Mouse (Mus musculus): ENCODE measurements around the gene Tex14.
A peak's percentile ranks its signal among the peaks of the same experiment; 100 is the strongest.

The Tex14 gene

GRCm38 (mm10) chr11:87573751-87574150 lies 168.9 kb downstream of the Tex14 start:
- no peak for DNase-seq

- DNase-seq: no peak
Measured at GRCm38 (mm10) chr11:87574520-87575180, 169.8 kb downstream of the Tex14 start.

GRCm38 (mm10) chr11:87577601-87578248 lies 172.9 kb downstream of the Tex14 start:
- DNase-seq: no peak

GRCm38 (mm10) chr11:87578249-87578962 lies 173.5 kb downstream of the Tex14 start:
- DNase-seq: peak; percentile 90 to 95

GRCm38 (mm10) chr11:87578963-87579601 lies 174.2 kb downstream of the Tex14 start:
- peak; percentile 69 to 70 for DNase-seq

GRCm38 (mm10) chr11:87579713-87580112 lies 174.8 kb downstream of the Tex14 start:
- no peak for DNase-seq

- DNase-seq: peak in 1 of 2 experiments; percentile 56
Measured at GRCm38 (mm10) chr11:87580543-87581085, 175.7 kb downstream of the Tex14 start.

GRCm38 (mm10) chr11:87581161-87581865 lies 176.4 kb downstream of the Tex14 start:
- DNase-seq: no peak

- peak; percentile 54 to 71 for DNase-seq
Measured at GRCm38 (mm10) chr11:87581933-87582710, 177.3 kb downstream of the Tex14 start.

GRCm38 (mm10) chr11:87583291-87584034 lies 178.6 kb downstream of the Tex14 start:
- peak in 1 of 2 experiments; percentile 16 for DNase-seq

- DNase-seq: no peak
Measured at GRCm38 (mm10) chr11:87584711-87585505, 180.0 kb downstream of the Tex14 start.

- no peak for DNase-seq
Measured at GRCm38 (mm10) chr11:87587211-87587874, 182.5 kb downstream of the Tex14 start.

- no peak for DNase-seq
Measured at GRCm38 (mm10) chr11:87589605-87590004, 184.7 kb downstream of the Tex14 start.

- DNase-seq: peak; percentile 62 to 67
Measured at GRCm38 (mm10) chr11:87590841-87591525, 186.1 kb downstream of the Tex14 start.

- peak; percentile 99 for DNase-seq
Measured at GRCm38 (mm10) chr11:87591526-87592353, 186.9 kb downstream of the Tex14 start, which contains the start of gene Mtmr4. Mtmr4 (plus strand) TSS chr11:87592162.

- DNase-seq: no peak
Measured at GRCm38 (mm10) chr11:87592354-87592695, 187.5 kb downstream of the Tex14 start.

- DNase-seq: peak in 1 of 2 experiments; percentile 38
Measured at GRCm38 (mm10) chr11:87592713-87593598, 188.1 kb downstream of the Tex14 start.
